Mouse (Mus musculus) neutrophil, adult 5-6 weeks (primary cell): ENCODE measurements at regions not wholly inside any gene's neighbourhood (a gene's known extent, or its start where the extent isn't known, plus 50 kb on each side); places are given as distances from the start of the nearest gene placed in this dataset.
"Not testable (repeated sequence)": the region's sequence is repeated elsewhere in the genome, so short reads cannot be mapped to it uniquely, and the experiment has no call there.

ENCODE experiments used
- ATAC-seq: fragments of 151-379, 151-347 bp; 2 replicates; pipeline ENCODE4 v1.8.0; 2017; ENCODE audit warnings: mild to moderate bottlenecking, moderate TSS enrichment; ENCODE audit not compliant: insufficient number of reproducible peaks, poor library complexity, low FRiP score, severe bottlenecking; ENCODE audit errors: extremely low read depth

DNA sequence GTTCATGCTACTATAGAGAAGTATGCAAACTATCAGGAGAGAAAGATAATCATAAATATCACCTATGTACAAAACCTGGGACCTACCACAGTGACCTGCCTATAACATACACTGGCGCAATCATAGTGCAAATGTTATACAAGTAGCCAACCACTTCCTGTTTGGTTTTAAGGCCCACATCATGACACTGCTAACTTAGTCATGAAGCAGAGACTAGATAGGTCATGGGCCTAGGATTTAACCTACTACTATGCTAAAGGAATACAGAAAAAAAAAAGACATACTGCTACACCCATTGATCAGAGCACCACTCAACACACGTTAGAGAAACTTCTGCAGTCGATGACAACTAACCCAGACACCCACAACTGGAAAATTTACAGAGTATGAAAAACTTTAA, 498.6 kb upstream of the Acvr2a start:
- ATAC-seq, result no peak

DNA sequence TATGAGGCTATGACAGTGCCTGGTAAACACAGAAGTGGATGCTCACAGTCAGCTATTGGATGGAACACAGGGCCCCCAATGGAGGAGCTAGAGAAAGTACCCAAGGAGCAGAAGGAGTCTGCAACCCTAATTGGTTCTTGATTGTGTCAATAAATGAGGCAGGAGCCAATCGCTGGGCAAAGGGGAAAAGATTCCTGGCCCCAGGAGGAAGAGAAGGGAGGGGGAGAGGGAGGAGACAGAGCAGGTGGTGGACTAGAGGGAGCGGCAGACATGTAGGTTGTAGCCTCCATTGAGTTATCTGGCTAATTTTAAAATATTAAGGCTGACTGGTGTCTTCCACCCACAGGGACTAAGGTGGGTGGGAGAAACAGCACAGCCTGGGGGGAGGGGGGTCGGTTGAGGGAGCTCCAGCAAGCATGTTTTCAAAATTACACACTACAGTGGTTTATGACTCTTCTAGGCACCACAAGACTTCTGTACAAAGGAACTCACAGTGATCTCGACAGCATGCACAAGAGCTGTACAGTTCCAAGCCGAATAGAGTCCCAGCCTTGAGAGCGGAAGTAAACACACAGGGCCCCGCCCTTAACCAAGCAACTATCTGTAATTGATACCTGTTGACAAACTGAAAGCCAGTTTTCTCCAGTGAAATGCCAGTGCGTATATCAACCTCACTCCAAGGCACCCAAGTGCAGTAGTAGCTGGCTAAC, 497.6 kb upstream of the Acvr2a start:
- no peak for ATAC-seq

DNA sequence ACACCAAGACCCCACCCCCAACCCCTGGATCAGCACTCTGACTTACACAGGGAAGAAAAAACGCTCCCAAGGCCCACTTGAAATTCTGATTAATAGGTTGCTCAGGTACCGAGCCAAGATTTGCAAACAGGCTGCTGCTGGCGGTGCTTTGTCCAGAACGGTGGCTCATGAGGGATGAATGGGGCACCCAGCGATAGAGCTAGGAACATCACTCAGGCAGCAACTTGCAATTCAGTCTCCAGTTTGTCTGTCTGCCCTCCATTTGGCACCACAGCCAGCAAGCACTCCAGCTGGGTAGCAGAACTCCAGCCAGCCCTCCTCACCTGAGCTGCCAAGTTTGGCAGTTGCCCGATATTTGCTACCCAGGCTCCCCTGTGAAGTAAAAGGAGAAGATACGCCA, 496.1 kb upstream of the Acvr2a start:
- ATAC-seq, result no peak

DNA sequence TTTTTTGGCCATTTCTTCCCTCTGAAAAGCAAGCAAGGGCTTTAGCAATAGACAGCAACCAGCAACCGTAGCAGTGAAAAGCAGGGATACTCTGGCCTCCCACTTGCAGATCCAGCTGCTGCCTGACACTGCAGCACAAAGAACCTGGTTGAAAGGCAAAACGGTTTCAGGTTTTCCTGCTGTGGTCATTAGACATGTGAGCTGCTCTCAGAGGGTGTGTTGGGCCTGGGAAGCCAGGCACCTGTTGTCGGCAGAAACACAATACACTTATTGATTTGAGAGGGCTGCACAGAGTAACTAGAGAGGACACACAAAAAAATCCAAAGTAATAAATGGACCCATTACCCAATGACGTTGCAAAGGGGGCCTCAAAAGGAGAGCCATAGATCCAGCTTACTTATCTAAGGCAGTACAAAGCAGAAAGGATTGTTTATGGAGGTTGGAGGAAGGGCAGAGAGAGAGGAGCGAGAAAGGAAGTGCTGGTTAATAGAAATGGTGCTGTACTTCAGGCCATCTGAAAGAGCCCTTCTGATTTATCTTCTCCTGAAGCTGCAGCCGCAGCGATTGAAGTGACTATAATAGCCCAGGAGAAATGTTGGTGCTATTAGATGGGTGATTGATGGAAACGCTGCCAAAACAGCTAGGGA, 495.4 kb upstream of the Acvr2a start:
- no peak for ATAC-seq

DNA sequence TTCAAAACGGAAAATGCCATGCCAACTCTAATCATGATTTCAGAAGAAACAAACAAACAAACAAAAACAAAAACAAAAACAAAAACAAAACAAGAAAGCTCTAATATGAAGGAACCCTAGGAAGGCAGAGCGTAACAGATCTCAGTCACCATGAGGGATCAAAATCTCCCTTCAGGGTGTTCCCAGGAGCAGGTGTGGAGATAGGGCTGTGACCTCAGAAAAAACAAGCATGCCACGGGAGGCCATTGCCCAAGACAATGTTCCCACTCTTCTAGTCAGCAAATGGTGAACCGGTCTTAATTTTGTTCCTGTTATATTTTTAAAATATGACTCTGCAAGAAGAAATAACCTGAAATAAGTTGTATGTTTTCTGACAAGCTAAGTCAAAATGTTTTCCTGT, 492.4 kb upstream of the Acvr2a start:
- no peak for ATAC-seq

DNA sequence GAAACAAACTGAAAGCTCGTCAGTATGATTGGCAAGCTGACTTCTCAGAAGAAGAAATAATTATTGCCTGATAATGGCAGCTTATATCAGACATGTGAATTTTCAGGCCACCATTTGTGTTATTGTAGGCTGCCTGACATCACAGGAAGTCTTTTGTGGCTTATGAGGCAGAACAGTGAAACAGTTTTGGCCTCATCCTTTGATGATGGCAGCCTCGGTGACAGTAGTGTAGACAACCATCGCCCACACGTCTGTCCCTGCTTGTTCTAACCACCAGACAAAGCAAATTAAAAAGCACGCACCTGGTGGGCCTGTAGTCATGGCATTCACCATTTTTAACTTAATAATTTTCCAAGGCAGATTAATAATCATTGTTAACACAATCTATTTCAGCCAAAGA, 491.6 kb upstream of the Acvr2a start:
- peak; percentile 61; the same call in 1 of the 2 replicates for ATAC-seq

DNA sequence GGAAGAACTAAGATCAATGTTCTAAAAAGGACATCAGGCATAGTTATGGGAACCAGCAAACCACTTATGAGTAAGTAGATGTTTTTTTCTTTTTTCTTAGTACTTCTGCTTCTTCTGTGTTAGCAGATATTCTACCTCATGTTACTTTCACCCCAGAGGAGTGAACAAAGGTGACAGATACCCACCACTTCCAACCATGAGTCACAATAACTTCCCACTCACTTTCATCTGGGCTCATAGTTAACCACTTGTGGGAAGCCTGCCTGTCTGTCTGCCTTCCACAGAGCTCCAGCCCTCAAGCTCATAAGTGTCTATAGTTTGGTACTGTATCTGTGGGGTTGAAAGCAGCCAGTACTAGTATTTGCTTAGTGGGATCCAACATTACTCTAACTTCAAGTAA, 485.7 kb upstream of the Acvr2a start:
- peak; percentile 16; the same call in 1 of the 2 replicates for ATAC-seq

DNA sequence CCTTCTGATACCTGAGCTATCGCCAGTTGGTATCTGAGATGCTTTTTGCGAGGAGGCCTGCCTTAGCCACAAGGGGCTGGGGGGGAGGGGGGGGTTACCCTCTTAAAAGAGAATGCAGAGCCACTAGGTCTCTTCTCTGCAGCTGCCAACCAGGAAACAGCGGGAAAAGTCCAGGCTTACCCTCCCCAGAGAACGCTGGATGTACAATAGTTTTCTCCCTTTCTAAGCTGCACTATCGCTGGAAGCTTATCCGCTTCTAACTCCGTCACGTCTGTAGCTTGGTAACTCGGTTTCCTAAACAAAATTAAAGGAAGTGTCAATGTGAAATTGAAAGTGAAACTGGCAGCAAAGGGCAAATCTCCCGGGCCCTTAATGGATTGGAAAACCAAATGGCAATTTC, 481.1 kb upstream of the Acvr2a start:
- ATAC-seq, result 0 out of 2 replicates have a peak, but pooled peaks have one; percentile 30

DNA sequence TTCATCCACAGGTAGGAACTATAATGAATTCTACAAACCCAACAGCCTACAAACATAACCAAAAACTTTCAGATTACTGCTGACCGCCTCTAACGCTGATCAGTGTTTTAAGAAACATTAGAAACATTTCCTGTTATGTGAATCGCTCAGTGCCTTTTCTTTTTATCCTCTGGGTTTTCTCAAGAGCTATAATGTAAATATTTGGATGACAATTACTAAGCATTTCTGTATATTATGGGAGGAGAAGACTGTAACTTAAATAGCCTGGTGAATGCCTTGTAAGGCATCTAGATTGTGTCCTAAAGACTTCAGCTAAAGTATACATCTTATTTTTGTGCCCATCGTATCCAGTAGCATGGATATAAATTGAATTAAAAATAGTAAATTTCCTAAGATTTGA, 465.9 kb upstream of the Acvr2a start:
- ATAC-seq, result no peak

DNA sequence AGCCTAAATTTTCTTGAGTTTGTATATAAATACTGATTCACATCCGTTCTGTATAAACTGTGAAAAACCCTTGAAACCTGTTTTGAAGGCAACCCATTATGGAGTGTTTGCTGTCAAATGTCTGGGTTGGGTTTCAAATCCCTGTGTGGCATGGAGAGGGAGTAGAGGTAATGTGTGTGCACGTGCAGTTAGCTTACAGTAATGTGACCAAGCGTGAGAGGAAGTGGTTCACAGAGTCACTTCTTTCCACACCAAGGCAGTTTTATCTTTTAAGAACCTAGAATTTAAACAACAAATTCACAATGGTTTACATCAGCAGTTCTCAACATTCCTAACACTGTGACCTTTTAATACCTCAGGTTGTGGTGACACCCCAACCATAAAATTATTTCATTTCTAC, 464.1 kb upstream of the Acvr2a start:
- ATAC-seq, result no peak

DNA sequence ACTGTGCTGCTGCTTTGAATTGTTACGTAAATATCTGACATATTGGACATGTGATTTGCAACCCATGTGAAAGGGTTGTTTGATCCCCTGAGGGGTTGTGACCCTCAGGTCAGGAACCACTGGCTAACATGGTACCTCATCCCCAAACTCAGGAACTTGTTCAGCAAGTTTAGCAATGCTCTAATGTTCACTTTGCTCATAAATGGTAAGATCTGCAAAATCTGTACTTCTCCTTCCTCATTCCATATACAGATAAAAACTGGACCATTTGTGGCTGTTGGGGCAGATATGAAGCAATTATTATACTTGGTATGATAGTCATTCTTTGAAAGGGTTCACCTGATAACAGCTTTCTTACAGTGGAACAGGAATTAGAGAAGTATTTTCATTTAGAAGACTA, 463.7 kb upstream of the Acvr2a start:
- no peak for ATAC-seq

DNA sequence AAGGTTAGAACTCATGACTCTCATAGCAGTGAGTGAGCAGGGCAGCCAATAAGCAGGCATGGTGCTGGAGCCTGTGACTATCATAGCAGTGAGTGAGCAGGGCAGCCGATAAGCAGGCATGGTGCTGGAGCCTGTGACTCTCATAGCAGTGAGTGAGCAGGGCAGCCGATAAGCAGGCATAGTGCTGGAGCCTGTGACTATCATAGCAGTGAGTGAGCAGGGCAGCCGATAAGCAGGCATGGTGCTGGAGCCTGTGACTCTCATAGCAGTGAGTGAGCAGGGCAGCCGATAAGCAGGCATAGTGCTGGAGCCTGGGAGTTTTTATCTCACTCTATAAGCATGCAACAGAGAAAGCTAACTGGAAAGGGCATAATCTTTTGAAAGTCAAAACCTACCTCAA, 442.3 kb upstream of the Acvr2a start:
- ATAC-seq, result not testable (repeated sequence)

DNA sequence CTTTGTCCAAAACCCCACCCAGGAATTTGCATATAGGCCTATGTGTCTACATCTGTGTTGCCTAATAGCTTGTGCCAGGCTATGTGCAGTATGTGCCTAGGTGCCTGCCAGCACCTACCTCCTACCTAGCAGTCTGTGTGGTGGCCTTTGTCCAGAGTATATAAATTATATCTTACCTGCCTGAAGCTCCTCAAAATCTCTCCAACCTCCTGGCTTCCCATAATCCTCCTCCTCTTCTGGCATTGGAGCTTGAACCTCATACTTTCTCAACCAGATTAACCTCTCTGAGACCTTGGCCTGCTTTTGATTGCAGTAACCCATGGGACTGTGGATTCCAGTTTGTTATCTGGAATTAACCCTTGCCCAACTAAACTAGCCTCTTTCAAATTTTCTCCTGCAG, 440.8 kb upstream of the Acvr2a start:
- no peak for ATAC-seq

DNA sequence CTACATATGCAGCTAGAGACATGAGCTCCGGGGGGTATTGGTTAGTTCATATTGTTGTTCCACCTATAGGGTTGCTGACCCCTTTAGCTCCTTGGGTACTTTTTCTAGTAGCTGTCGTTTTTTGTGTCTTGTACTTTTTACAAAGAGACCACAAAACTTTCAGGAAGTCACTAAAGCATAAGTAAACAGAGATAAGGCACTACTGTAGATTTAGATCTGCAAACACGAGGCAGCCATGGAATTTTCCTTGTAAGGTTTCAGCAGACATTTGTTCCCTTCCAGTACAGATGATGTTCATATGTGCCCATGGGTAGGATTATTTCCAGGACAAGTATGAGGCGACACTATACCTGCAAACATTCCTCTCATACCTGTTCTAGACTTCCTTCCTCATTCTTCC, 439.6 kb upstream of the Acvr2a start:
- no peak for ATAC-seq

DNA sequence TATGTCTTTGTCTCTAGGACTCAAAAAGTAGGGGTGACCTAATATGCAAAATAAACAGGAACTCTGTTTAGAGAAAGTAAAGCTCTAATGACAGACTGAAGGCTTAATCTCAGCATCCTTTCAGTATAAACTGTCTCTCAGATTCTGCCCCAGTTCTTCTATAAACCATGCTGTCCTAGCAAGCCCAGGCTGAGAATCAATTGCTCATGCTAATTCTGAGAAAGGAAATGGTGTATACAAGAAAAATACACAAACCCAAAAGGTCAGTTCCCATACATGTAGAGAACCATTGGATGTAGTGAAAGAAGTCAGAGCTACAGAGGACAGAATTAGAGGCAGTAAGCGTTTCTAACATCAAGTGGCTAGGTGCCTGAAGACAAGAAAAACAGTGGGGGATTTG, 435.7 kb upstream of the Acvr2a start:
- ATAC-seq, result no peak

DNA sequence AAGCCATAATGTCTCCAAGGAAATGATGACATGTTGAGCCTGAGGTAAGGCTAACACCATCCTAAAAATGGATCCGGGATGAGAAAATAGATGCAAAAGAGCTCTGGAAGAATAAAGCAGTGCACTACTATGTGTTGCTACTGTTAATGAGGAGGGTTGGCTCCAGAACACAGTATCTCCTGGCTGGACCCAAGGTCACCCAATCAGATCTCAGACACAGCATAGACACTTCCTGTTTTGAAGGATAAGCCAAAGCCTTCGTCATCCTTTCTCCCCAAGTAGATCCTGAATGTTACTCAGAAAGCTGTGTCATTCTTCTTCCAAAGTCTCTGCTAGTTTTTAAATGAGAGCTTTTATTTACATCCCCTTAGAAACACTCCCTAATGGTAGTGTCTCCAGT, 435.2 kb upstream of the Acvr2a start:
- no peak for ATAC-seq

DNA sequence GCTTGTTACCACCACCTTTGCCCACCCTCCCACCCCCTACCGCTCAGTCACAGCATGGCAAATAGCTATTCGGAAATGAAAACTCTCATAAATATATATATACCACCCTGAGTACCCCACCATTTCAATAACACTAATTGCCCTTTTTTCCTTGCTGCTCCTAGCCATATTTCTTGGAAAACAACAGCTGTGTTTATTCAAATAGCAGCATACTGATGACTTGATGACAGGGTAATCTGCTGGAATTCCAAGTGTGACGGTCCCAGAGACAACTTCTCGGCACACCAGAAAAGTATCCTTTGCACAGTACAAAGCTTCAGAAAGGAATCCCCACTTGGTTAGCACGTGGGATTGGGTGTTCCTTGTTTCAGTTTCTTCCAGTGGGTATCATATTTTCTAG, 433.8 kb upstream of the Acvr2a start:
- ATAC-seq, result no peak

DNA sequence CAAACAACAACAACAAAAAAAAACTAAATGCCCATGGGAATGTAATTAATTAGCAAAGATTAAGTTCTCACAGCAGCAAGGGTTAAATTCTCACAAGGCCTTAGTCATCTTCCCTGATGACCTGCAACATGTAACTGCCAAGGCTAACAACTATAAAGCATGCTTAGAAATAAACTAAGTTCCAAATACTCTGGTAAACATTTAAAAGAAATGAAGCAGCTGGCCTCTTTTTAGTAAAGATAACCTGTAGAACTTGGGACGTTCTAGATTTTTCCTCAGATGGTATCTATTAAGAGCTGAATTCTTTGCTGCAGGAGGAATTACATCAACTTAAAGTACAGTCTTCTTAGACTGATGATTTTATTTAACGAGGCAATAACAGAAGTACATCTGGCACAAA, 433.1 kb upstream of the Acvr2a start:
- ATAC-seq, result no peak

DNA sequence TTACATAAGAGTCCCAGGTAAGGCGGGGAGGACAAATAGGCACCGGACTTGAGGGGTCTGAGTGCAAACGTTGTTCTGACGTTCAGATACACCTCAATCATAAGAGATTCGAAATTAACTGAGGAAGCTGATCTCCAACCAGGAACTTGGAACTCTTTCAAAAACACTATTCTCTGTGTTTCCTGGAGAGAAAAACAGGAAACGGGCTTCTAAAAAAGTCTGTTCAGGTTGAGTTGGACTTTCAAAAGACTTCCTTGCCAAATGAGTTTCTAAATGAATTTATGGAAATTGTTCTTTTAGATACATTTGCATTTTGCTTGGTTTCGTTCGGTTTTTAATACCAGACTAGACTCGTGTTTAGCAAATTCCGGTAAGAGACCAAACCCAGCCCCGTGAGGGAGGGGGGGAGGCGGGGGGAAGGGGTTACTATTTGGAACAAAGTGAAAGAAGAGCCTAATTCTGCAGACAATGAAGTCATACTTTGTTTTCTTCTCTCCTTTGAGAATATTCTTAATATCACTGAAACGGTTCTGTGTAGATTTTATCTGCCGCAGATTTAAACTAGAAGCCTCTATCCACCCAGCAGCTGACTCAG, 432.3 kb upstream of the Acvr2a start:
- ATAC-seq, result no peak

DNA sequence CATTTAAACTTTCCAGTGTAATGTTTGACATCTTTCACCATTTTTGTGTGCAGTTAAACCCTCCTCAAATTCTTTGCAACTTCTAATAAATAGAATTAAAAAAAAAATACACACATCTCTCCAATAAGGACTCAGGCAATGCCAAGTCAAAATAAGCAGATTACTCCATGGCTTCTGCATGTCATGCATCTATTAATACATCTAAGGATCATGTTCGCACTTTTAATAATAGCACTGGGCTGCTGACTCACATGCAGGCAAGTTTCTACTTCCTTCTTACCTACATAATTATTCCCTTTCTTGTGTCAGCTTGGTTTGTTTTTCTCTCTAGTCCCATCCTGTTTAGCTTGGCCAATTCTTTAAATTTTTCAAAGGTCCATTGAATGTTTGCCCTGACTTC, 415.4 kb upstream of the Acvr2a start:
- no peak for ATAC-seq

DNA sequence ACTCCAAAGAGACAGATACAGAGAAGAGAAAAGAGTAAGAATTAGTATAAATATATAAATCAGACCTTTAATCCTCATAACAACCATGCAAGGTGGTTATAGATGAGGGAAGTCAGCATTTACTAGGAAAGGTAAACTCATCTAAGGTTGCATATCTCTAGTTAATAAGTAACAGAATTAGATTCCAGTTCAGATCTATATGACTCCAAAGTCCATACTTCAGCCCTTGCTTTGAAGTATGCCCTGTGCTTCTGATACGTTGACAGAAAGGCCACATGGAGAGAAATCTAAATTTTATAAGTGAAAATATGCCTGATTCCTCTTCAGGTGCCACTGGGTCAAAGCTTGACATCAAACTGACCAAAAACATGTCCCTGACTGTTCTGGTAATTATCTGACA, 414.7 kb upstream of the Acvr2a start:
- no peak for ATAC-seq
